Mouse (Mus musculus) testis, adult 2 months (tissue): ENCODE measurements around the gene Cmpk1.

ENCODE experiments used
- CTCF ChIP-seq: fragments of 200-500 bp; IDR thresholded peaks from 2 replicates; pipeline ENCODE4 v1.5.1; 2012; ENCODE audit warnings: low read depth, mild to moderate bottlenecking, inconsistent platforms, low read length, moderate library complexity; ENCODE audit not compliant: control insufficient read depth, insufficient read depth, insufficient replicate concordance
- POLR2A ChIP-seq: fragments of 200-500 bp; IDR thresholded peaks from 2 replicates; pipeline ENCODE4 v1.6.1; 2012; ENCODE audit warnings: low read depth, mild to moderate bottlenecking, inconsistent platforms, low read length, moderate library complexity; ENCODE audit not compliant: control insufficient read depth

DNA sequence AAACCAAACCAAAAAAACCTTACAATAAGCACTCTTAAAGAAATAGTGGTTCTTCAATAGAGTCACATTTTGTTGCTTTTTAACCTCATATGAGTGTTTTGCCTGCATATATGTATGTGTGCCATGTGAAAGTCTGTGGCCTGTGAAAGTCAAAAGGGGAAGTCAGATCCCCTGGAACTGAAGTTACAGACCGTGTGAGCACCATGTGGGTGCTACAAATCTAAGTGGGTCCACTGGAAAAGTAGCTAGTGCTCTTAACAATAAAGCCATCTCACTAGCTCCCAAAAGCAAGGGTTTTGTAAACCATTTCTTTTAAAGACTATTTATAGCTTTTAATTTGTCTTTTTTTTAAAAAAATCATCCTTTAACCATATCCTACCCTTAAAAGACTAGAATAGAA lies 4.4 kb downstream of the Cmpk1 start:
- TF ChIP-seq CTCF (no peak), POLR2A (no peak)
